Mouse (Mus musculus) spleen, postnatal 10 days (tissue): ENCODE measurements around the gene Chpt1.
"Not testable (repeated sequence)": the region's sequence is repeated elsewhere in the genome, so short reads cannot be mapped to it uniquely, and the experiment has no call there.

Experiments
- DNase-seq, 2 experiments: peaks; one replicate each; pipeline ENCODE4 v3.0.0; 2021 to 2022; ENCODE audit warnings: low spot score in 2 of 2

The Chpt1 gene

GRCm38 (mm10) chr10:88503421-88504314, at the start of gene Chpt1:
TSS of gene Chpt1 (minus strand) at chr10:88504073.
- DNase-seq, result peak; percentile 73 to 88

DNA sequence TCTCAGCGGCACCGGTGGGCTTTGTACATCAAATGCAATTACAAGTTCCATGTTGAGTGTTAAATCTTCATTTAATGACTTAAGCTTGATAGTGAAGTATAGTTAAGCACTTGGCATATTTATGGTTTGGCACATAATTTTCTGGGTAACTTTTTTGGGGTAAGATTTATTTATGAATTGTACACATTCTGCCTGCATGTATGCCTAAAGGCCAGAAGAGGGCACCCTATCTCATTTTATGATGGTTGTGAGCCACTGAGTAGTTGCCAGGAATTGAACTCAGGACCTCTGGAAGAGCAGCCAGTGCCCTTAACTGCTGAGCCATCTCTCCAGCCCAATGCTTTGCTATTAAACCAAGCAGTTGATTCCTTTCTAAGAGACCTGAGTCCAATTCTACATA, 48.9 kb upstream of the Chpt1 start:
- no peak for DNase-seq

- DNase-seq, result no peak
Measured at GRCm38 (mm10) chr10:88550225-88550624, 46.4 kb upstream of the Chpt1 start.

GRCm38 (mm10) chr10:88547635-88548034, 43.8 kb upstream of the Chpt1 start:
- DNase-seq, result no peak

GRCm38 (mm10) chr10:88530631-88531030, 26.8 kb upstream of the Chpt1 start:
- no peak for DNase-seq

DNA sequence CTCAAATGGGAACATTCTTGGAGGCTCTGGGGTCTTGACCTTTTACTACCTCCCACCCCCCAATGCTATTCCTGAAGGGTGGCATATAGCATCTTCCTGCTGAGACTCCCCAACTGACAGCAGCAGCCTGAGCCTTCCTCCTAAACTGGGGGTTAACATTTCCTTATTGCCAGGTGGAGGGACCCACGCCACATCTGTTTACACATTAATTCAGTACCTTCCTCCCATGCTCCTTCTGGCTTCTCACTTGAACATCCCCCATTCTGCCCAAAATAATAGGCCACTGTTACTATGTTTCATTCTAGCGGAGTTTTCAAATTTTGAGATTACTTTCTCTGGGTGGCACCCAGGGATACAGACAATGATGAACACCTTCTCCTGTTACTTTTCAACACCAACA, 20.1 kb upstream of the Chpt1 start:
- DNase-seq, result no peak

DNA sequence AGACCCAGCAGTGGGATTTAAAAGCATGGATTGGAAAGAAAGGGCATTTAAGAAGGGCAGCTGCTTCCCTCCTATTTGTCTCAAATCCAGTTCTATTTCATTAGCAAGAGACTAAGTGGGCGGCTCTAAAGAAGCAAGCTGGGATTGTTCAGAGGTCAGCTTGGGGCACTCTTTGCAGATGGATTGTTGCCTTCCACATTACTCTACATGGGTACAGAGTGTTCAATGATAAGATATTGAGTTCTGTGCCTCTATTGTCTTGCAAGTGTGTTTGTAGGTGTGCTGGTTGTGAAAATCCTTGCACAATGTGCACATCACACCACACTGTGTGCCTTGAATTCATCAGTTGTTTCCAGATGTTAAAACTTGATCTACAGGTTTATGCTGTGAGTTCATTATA, 19.3 kb upstream of the Chpt1 start:
- no peak for DNase-seq

- no peak for DNase-seq
Measured at GRCm38 (mm10) chr10:88522795-88523194, 18.9 kb upstream of the Chpt1 start.

- DNase-seq, result not testable (repeated sequence)
Measured at GRCm38 (mm10) chr10:88515049-88515448, 11.2 kb upstream of the Chpt1 start.

DNA sequence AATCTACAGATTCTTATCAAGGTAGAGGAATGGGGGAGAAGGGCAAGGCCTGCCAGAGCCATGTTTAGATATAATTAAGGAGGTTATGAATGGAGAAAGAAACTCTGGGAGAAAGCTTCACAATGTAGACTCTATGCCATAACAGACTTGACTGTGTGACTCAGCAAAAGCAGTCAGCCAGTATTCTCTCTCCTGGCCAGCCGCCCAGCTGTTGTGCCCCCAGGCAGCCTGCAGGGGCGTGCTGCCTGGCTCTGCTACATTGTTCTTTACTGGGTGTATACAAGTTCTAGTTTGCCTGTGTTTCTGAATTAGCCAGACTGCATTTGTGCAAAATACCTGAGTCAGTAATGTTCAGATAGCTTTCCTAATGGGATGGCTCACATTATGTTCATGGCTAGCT, 10.6 kb upstream of the Chpt1 start:
- DNase-seq, result peak in 1 of 2 experiments; percentile 51

GRCm38 (mm10) chr10:88513574-88514135, 9.8 kb upstream of the Chpt1 start:
- DNase-seq, result no peak

- DNase-seq, result no peak
Measured at GRCm38 (mm10) chr10:88511355-88511754, 7.5 kb upstream of the Chpt1 start.

DNA sequence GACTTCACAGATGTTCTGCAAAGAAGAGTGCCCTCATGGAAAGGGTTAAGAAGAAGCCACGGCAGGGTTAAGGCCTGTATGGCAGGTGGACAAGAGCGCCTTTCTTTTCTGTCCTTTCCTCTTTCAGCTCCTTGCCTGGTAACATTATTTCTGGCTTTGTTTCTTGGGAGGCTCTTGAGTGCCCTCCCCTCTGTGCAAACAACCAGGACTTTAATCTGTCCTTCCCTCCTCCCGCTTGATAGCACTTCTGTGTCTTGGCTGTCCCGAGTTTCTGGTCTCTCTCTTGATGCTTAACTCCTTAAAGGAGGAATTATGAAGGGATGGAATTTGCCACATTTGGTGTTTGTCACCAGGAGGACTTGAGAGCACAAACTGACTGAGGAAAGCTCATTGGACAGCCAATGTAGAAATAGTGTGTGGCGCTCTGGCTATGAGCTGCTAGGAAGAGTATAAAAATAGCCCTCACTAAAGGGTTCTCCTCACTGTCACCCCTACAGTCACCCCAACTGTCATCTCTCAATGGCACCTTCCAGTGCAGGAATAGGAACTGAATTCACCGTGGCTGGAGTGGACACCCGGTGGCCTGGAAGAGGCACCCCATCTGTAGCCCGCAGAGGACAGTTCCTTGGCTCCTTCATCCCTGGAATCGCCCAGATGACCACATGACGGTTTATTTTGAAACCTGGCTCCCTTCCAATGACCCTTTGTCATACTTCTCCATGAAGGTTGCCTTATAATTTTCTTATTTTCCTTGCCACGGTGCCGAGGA, 6.8 kb upstream of the Chpt1 start:
- DNase-seq, result no peak

GRCm38 (mm10) chr10:88507691-88508143, 3.8 kb upstream of the Chpt1 start:
- no peak for DNase-seq

DNA sequence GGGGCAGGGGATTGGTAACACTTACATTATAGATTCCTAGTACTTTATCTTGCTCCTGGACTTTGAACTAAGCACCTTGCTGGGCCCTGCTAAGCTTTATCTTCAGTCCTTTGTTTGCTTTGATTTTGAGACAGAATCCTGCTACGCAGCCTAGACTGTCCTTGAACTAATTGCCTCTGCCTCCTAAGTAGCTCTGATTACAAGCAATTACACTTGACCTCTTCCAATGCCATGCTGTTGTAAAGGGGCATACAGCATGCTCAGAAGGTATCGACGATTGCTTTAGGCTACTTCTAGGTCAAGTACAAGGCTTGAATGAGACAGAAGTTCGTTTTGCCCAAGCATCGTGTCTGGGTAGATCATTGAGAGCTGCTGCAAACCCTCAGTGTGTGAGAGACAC, 1.4 kb upstream of the Chpt1 start:
- DNase-seq, result no peak

GRCm38 (mm10) chr10:88504481-88504880, 608 bp upstream of the Chpt1 start:
- no peak for DNase-seq

DNA sequence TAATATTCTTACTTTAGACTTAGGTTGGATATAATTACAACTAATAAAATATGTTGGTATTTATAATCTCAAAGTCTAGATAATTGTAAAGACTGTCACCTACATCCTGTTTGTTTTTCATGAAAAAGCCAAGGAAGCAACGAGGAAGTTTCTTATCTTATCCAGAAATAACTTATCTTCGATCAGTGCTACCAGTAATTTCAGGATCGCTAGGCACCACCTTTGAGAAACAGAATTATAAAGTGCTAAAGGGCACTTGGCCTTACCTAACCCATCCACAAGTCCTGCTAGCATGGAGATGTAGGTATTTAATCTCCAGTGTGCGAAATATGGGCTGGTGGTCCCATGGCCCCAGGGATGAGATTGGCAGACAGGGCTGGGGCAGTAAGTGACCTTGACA, 954 bp downstream of the Chpt1 start:
- DNase-seq, result no peak

- DNase-seq, result no peak
Measured at GRCm38 (mm10) chr10:88501886-88502765, 1.7 kb downstream of the Chpt1 start.

GRCm38 (mm10) chr10:88501370-88501769, 2.5 kb downstream of the Chpt1 start:
- no peak for DNase-seq

GRCm38 (mm10) chr10:88499993-88500392, 3.9 kb downstream of the Chpt1 start:
- DNase-seq, result no peak

GRCm38 (mm10) chr10:88496864-88497564, 6.9 kb downstream of the Chpt1 start:
- DNase-seq, result no peak
